Mouse (Mus musculus): Measurements from ENCODE around the gene Adamtsl2. TPM values are rescaled to one million over a fixed set of nuclear protein-coding genes. Genes with fewer than 3 reads are reported as not detected.
A peak's percentile ranks its signal among the peaks of the same experiment; 100 is the strongest.

Adamtsl2 gene
- polyA plus RNA-seq, 1 experiment: 0.85 TPM

- TF ChIP-seq POLR2A (IDR thresholded peaks at IDR 0.05; ENCODE audit: borderline replicate concordance, control insufficient read depth, low read depth, low read length) (no peak), CTCF (IDR thresholded peaks at IDR 0.05; ENCODE audit: control insufficient read depth, insufficient read depth, low read length) (no peak)
- no peak overlapping the region for H3K4me3 ChIP-seq (replicated peaks; ENCODE audit: control insufficient read depth, low read depth, low read length)
- WGBS: 83% methylated on average over 2 of the region's 2 CpGs
- H3K4me1 ChIP-seq (ENCODE audit: control insufficient read depth, insufficient read depth, low read length): no peaks in the 10 kb centered on the region
- no peak overlapping the region for H3K27ac ChIP-seq (ENCODE audit: control insufficient read depth, insufficient read depth, low read depth, low read length, poor library complexity)
Measured at GRCm38 (mm10) chr2:27067996-27068395, 11.2 kb upstream of the Adamtsl2 start.

- Histone ChIP-seq H3K4me1 (ENCODE audit: control insufficient read depth, insufficient read depth, low read length) (no peaks in the 10 kb centered on the region), H3K27ac (ENCODE audit: control insufficient read depth, insufficient read depth, low read depth, low read length, poor library complexity) (no peak overlapping the region), H3K4me3 (replicated peaks; ENCODE audit: control insufficient read depth, low read depth, low read length) (no peak overlapping the region)
- no peak for TF ChIP-seq POLR2A (IDR thresholded peaks at IDR 0.05; ENCODE audit: borderline replicate concordance, control insufficient read depth, low read depth, low read length)
- no peak for TF ChIP-seq CTCF (IDR thresholded peaks at IDR 0.05; ENCODE audit: control insufficient read depth, insufficient read depth, low read length)
- 52% methylated on average over 3 of the region's 3 CpGs for WGBS
Measured at GRCm38 (mm10) chr2:27069646-27070045, 9.5 kb upstream of the Adamtsl2 start.

- Histone ChIP-seq H3K27ac (ENCODE audit: control insufficient read depth, insufficient read depth, low read depth, low read length, poor library complexity) (no peak overlapping the region), H3K4me1 (ENCODE audit: control insufficient read depth, insufficient read depth, low read length) (no peaks in the 10 kb centered on the region), H3K4me3 (replicated peaks; ENCODE audit: control insufficient read depth, low read depth, low read length) (no peak overlapping the region)
- TF ChIP-seq CTCF (IDR thresholded peaks at IDR 0.05; ENCODE audit: control insufficient read depth, insufficient read depth, low read length): no peak
- no peak for TF ChIP-seq POLR2A (IDR thresholded peaks at IDR 0.05; ENCODE audit: borderline replicate concordance, control insufficient read depth, low read depth, low read length)
- WGBS: 67% methylated on average over 2 of the region's 2 CpGs
Measured at GRCm38 (mm10) chr2:27070247-27070813, 8.8 kb upstream of the Adamtsl2 start.

GRCm38 (mm10) chr2:27071137-27071536, 8.0 kb upstream of the Adamtsl2 start:
- no peaks in the 10 kb centered on the region for H3K4me1 ChIP-seq (ENCODE audit: control insufficient read depth, insufficient read depth, low read length)
- WGBS: 1% methylated on average over 4 of the region's 4 CpGs
- no peak overlapping the region for H3K27ac ChIP-seq (ENCODE audit: control insufficient read depth, insufficient read depth, low read depth, low read length, poor library complexity)
- TF ChIP-seq CTCF (IDR thresholded peaks at IDR 0.05; ENCODE audit: control insufficient read depth, insufficient read depth, low read length): no peak
- TF ChIP-seq POLR2A (IDR thresholded peaks at IDR 0.05; ENCODE audit: borderline replicate concordance, control insufficient read depth, low read depth, low read length): no peak
- H3K4me3 ChIP-seq (replicated peaks; ENCODE audit: control insufficient read depth, low read depth, low read length): no peak overlapping the region

GRCm38 (mm10) chr2:27071978-27072377, 7.2 kb upstream of the Adamtsl2 start, which contains the start of gene Mymk:
TSS of gene Mymk (minus strand) at chr2:27072179.
- Histone ChIP-seq H3K27ac (ENCODE audit: control insufficient read depth, insufficient read depth, low read depth, low read length, poor library complexity) (no peak within 1 kb of the TSS), H3K4me1 (ENCODE audit: control insufficient read depth, insufficient read depth, low read length) (no peaks in the 10 kb centered on the region), H3K4me3 (replicated peaks; ENCODE audit: control insufficient read depth, low read depth, low read length) (no peak within 1 kb of the TSS)
- TF ChIP-seq POLR2A (IDR thresholded peaks at IDR 0.05; ENCODE audit: borderline replicate concordance, control insufficient read depth, low read depth, low read length) (no peak), CTCF (IDR thresholded peaks at IDR 0.05; ENCODE audit: control insufficient read depth, insufficient read depth, low read length) (no peak)
- 76% methylated on average over 2 of the region's 2 CpGs for WGBS

DNA sequence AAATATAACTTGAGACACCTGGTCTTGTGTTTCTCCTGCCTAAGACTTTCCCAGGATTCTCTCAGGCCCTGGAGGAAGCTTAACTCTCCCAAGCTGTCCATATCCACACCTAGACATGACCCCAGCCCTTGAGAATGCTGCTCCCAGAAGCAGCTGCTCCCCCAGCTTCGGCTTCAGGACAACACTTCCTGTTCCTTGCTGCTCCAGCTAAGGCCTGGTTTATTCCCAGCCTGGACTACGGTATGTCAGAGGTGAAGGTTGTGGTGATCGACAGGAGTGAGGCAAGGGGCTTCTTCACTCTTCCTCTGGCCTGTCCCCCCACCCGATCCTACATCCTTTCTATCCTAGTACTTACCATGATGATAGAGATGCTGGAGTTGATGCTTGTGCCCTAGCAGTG, 5.8 kb upstream of the Adamtsl2 start:
- Histone ChIP-seq H3K4me1 (ENCODE audit: control insufficient read depth, insufficient read depth, low read length) (no peaks in the 10 kb centered on the region), H3K27ac (ENCODE audit: control insufficient read depth, insufficient read depth, low read depth, low read length, poor library complexity) (no peak overlapping the region), H3K4me3 (replicated peaks; ENCODE audit: control insufficient read depth, low read depth, low read length) (no peak overlapping the region)
- WGBS: 76% methylated on average over 4 of the region's 4 CpGs
- TF ChIP-seq CTCF (IDR thresholded peaks at IDR 0.05; ENCODE audit: control insufficient read depth, insufficient read depth, low read length): no peak
- TF ChIP-seq POLR2A (IDR thresholded peaks at IDR 0.05; ENCODE audit: borderline replicate concordance, control insufficient read depth, low read depth, low read length): no peak

- no peak for TF ChIP-seq POLR2A (IDR thresholded peaks at IDR 0.05; ENCODE audit: borderline replicate concordance, control insufficient read depth, low read depth, low read length)
- TF ChIP-seq CTCF (IDR thresholded peaks at IDR 0.05; ENCODE audit: control insufficient read depth, insufficient read depth, low read length): no peak
- H3K4me1 ChIP-seq (ENCODE audit: control insufficient read depth, insufficient read depth, low read length): no peaks in the 10 kb centered on the region
- H3K27ac ChIP-seq (ENCODE audit: control insufficient read depth, insufficient read depth, low read depth, low read length, poor library complexity): no peak overlapping the region
- 78% methylated on average over 4 of the region's 4 CpGs for WGBS
- H3K4me3 ChIP-seq (replicated peaks; ENCODE audit: control insufficient read depth, low read depth, low read length): no peak overlapping the region
Measured at GRCm38 (mm10) chr2:27074804-27075203, 4.4 kb upstream of the Adamtsl2 start.

- WGBS: 47% methylated on average over 3 of the region's 3 CpGs
- TF ChIP-seq CTCF (IDR thresholded peaks at IDR 0.05; ENCODE audit: control insufficient read depth, insufficient read depth, low read length): peak; percentile 67
- no peak for TF ChIP-seq POLR2A (IDR thresholded peaks at IDR 0.05; ENCODE audit: borderline replicate concordance, control insufficient read depth, low read depth, low read length)
- no peak overlapping the region for H3K27ac ChIP-seq (ENCODE audit: control insufficient read depth, insufficient read depth, low read depth, low read length, poor library complexity)
- H3K4me3 ChIP-seq (replicated peaks; ENCODE audit: control insufficient read depth, low read depth, low read length): no peak overlapping the region
- H3K4me1 ChIP-seq (ENCODE audit: control insufficient read depth, insufficient read depth, low read length): no peaks in the 10 kb centered on the region
Measured at GRCm38 (mm10) chr2:27075485-27075884, 3.7 kb upstream of the Adamtsl2 start.

All from bone marrow, adult 2 months (tissue).